Mouse (Mus musculus) thymus, postnatal 4 days (tissue): ENCODE measurements around the gene Spaca6.
A peak's percentile ranks its signal among the peaks of the same experiment; 100 is the strongest.
"Not testable (repeated sequence)": the region's sequence is repeated elsewhere in the genome, so short reads cannot be mapped to it uniquely, and the experiment has no call there.

ENCODE experiments used
- DNase-seq: peaks from one replicate; pipeline ENCODE4 v3.0.0; 2021

Spaca6 gene

DNA sequence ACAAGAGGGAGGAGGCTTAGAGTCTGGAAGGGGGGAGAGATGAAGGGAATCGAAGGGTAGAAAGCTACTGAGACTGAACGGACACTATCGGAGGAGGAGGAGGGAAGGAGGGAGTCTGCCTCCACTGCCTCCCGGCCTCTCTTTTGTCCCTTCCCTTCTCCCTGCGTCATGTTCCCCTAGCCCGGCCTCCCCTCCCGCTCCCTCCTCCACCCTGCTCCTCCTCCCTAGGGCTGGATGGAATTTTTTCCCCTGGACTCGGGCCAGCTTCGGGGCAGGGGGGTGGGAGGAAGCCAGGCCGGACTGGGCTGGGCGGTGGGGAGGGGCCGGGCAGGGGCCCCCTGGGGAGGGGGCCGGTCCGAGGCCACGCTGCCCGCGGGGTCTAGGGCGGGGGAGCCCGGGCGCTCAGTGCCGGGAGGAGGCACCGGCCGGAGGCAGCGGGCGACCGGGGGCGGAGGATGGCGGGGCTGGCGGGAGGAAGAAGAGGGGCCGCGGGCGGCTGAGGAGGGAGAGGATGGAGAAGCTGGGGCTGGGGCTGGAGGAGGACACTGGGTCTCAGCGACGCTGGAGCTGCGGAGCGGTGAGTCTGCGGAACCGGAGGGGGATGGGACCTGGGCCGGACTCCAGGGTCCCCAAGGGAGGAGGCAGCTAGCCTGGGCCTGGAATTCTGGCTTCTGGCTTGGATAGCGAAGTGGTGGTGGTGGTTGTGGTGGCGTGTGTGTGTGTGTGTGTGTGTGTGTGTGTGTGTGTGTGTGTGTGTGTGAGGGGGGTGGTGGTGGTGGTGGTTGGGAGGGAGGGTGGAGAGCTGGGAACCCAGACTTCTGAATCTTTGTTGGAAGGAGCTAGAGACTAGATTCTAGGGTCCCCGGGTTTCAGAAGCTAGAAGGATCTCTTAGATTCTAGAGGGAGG, at the start of gene Spaca6:
Gene Spaca6 (plus strand): TSS at position 408 of the 907 bp plus-strand sequence.
- peak; percentile 30 for DNase-seq

DNA sequence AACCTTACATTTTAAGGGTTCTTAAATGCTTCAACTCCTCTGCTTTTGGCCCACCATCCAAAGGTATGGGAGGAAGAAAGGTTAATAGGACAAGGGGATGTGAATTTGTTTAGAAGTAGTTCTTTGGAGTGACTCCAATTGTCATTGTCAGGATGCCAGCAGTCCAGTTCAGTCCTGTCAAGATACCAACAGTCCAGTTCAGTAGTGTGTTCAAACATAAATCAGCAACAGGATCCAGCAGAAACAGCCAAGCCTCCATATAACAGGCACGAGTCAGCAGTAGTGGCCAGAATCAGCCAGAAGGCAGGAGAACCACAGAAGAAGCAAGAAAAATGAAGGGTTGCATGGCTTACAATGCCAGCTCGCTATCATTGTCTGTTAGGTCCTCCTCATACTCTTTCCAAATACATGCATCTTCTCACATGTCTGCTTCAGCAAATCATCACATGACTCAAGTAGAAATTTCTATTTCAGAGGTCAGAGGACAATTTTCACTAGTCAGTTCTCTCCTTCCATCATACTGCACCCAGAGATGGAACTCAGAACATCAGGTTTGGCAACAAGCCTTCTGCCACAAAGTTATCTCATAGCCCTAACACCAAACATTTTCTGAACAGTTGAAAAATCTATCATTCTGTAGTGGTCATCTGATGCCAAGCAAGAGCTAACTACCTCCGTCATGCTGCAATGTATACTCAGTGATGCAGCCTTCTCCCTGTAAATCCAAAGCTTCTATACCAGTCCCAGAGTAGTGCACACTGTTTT, 35.9 kb upstream of the Spaca6 start:
- no peak for DNase-seq

DNA sequence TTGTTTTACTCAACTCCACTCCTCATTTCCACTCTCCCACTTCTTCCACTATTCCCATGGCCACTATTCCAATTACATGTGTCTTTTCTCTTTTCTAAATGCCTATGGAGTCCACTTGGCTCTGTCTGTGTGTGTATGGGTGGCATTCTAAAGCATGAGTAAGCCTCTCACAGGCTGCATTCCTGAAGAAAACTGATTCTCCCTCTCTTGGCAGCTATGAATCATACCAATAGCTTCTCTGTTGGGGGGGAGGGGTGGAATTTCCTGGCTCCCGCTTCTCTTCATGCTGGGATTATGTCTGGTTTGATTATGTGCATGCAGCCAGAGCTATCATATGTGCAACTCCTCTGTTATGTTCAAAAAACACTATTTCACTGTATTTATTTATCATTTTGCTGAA, 34.4 kb upstream of the Spaca6 start:
- no peak for DNase-seq

DNA sequence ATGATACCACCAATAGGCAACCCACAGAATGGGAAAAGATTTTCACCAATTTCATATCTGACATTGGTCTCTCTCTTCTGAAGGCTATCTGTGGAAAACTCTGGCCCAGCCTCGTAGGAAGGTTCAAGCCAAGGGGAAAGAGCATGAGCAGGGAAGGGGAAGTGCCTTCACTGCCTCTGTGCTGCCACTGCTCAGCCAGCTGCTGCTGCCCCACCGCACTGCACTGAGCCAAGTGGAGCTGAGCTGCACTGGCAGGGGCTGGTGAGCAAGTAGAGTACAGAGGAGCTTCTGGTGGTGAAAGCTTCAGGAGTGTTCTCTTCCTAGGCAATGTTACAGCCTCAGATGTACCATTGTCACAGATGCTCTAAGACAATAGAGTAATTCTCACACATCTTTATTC, 31.4 kb upstream of the Spaca6 start:
- no peak for DNase-seq

DNA sequence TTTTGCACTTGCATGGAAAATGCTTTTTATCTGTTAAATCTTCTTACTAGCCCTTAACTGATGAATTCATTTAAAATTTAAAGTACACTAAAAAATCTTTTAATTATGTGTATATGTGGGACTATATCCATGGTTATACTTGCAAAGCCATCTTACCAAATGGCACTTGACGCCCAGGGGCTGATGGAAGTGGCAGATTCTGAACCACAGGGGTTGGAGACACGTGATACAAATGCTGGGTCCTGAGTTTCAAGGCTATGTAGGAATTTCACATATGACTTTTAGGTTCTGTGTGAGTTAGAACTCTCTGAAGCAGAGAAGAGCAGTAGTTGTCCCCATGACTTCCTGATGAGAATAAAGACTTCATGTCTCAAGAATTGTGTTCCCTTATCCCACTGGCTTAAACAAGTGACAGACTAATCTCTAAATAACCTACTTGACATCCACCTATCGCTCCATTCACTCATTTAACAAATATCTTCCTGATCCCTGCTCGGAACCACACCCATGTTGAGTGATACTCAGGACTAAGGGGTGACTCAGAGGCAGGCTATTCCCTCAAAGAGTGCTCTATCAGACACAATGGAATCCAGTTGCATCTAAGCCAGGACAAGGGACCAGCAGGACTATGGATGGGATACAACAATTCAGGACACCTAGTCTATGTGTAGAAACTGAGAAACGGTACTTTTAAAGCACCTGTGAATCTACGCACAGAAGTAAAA, 3.2 kb upstream of the Spaca6 start:
- no peak for DNase-seq

DNA sequence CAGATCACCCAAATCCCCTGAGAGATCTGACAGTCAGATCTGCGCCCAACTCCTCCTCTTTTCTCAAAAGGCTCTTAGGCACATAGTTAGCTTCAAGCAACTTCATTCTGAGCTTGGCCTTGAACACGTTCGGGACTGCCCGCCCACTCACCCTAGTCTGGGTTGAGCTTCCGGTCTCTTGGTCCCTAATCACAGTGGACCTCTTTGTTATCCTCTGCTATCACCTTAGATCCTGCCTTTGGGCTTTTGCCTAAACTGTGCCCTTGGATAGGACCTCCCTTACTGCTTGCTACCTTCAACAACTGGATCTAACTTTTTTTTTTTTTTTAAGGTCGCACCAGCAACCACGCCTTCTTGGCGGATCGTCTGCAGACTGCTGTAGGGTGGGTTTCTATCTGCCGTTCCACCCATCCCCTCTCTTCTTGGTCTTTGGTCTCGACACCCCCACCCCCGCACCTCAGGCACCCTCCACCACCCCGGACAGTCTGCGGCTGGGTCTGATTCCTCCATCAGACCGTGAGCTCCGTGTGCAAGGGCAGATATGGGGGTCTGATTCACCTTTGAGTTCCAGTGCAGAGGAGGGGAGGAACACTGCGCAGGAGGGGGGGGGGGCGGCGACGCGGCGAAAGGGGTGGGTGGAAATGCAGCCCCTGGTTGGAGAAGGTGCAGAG, 902 bp upstream of the Spaca6 start:
- no peak for DNase-seq

DNA sequence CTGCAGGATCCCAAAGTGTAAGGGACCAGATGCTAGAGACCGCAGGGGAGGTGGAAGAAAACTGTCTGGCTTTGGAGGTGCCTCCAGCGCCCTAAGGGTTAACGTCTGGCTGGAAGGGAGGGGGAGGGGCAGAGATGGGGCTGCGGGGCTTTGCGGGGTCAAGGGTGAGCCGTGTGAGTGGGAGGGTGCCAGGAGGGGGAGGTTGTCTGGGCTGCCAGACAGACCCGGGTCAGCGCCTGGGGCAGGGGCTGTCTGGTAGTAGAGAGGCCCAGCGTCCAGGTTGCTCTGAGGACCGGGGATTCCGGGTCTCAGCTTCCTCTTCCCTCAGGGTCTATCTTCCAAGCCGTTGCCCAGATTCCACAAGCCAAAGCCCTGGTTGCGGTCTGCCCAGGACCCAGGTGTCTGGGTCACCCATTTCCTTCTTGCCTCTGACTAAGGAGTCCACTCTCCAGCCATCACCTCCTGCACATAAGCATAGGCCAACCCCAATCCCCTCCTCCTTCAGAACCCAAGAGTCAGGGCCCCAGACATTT, 766 bp downstream of the Spaca6 start:
- DNase-seq: no peak

DNA sequence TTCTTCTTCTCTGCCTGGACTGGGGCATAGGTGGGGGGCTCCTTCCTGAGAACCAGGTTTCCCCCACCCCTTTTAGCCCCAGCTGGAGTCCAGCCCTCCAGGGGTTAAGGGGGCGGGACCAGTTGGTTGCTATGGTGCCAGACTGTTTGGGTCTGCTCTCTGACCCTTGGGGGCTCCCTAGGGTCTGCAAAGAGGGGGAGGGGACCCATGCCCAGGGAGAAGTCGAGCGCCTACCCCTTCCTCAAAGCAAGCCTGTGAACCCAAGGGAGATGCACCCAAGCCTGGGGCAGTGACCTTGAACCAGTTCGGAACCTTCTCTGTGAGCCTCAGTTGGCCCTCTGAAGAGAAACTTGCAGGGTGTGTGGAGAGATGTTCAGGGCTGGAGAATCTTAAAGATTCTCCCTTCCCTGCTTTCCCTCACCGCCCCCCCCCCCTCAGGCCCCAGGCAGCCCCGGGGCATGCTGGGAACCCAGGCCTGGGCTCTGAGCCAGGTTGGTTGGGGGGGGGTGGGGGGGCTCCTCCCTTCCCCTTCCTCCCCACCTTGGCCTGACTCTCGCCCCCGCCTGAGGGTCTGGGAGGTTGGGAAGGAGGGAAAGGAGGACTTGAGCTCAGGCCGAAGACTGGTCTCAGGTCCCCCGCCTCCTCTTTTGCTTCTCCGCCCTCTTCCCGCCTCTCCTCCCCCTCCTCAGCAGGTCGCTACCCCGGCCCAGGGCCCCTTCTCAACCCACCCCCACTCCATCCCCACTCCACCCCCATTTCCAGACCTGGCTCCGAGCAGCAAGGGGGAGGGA, 1.4 kb downstream of the Spaca6 start:
- no peak for DNase-seq

DNA sequence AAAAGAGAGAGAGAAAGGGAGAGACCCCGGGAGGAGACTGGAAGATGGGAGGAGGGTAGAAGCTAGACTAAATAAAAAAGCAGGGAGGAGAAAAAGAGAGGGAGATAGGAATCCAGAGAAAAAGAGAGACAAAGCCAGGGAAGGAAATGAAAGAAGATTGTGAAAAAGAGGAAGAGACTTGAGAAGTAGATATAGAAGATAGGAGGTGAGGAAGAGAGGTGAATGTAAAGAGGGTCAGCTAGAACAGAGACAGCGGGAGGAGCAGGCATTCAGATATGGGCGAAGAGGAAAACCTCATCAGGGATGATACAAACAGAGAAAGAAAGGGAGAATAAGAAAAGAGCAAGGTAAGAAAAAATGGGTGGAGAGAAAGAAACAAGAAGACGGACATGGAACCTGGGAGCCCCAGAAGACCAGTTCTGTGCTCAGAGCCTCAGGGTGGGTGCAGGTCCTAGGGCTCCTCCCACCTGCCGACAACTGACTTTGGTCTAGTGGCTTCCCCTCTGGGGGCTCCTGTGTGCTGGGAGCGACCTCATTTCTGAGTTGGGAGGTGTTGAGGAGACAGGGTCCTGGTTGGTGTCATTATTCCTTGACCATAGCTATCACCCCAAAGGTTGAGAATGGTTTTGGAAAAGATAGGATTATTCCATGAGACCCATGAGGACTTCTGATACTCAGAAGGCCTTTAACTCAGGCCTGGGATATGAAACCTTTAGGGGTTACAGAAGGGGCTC, 2.3 kb downstream of the Spaca6 start:
- DNase-seq: no peak

DNA sequence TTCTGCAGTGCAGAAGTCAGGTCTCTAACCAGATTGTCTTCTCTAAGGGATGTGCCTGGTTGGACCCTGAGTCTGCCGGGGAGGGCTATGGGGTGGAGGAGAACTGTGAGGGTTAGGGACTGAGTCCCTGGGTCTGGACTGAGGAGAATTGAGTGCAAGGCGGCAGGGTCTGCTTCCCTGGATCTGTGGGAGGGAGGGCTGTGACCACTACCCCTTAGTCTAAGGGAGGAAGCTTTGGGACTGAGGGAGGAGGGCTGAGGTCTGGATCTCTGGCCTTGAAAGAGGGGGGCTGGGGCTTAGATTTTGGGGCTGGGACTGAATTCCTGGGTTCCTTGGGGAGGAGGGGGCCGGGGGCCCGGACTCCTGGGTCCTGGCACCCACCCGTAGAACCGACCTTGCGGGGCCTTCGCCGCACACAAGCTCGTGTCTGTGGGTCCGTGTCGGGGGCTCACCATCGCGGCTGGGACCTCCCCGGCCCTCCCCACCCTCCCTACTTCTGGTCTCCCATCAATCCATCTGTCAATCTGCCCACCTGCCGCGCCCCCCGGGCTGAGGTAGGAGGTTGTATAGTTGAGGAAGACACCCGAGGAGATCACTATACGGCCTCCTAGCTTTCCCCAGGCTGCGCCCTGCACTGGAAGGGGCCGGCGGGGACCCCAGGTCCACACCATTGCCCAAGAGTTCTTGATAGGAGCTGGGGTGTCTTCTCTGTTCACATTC, 3.0 kb downstream of the Spaca6 start:
- no peak for DNase-seq

DNA sequence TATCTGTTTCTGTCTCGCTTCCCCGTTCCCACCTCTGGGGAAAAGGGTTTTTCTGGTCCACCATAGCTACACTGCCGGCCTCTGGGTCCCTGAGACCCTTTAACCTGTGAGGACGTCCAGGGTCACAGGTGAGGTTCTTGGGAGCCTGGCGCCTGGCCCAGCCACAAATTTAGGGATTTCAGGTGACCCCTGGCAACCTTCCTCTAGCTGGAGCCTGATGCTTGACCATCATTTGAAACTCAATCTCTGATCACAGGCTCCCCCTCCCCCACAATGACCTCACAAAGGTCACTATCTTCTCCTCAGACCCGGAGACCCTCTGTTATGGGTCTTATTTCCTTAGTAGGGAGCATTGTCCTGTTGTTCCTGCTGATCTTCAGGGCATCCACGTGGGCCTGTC, 3.8 kb downstream of the Spaca6 start:
- DNase-seq: no peak

DNA sequence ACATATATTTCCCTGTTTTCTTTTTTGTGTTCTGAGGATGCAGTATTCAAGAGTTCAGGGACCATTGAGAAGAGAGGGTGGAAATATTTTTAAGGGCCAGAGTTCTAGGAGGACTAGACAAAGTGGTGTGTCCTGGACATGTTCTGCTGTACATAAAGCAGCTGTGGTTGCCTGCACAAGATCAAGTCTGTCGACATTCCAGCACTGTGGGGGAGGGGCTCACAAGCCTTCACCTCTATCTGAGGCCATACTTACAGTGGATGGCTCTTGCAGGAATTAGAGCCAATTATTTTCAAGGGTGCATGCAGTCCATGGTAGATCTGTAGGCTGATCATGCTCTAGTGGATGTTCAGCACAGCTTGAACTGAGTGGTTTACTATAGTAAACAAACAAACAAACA, 7.9 kb downstream of the Spaca6 start:
- DNase-seq: no peak

DNA sequence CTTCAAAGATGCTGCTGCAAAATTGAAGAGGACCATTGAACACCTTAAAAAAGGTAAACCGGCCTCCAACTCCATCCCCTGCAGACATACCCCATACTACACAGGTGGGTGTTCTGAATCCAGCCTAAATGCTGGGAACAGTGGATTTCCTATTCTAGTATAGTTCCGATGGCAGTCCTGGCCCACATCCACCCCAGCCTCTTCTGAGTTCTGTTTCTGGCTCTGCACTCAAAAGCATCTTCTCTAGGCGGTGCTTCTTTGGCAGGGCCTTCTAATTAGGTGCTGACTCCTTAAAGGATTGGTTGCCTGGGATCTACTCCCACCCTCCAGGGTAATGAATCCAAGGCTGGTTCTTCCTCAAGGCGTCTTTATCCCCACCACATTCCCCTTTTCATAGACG, 9.1 kb downstream of the Spaca6 start:
- no peak for DNase-seq

DNA sequence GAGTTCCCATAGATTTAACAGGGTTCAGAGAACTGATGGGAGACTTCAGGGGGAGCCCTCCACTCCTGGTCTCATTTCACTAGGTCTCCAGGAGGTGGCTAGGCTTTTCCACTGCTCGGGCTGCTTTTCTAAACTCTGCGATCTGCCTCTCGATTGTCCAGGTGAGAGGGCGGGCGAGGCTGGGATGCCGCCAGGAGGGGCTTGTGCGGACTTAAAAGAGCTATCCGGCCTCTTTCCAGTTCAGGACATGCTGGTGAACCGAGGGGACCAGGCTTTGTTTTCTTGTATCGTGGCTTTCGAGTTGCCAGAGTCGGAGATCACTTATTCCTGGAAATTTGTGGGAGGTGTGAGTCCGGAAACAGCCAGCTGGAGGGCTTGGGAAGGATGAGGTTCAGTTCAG, 10.5 kb downstream of the Spaca6 start:
- DNase-seq: no peak

DNA sequence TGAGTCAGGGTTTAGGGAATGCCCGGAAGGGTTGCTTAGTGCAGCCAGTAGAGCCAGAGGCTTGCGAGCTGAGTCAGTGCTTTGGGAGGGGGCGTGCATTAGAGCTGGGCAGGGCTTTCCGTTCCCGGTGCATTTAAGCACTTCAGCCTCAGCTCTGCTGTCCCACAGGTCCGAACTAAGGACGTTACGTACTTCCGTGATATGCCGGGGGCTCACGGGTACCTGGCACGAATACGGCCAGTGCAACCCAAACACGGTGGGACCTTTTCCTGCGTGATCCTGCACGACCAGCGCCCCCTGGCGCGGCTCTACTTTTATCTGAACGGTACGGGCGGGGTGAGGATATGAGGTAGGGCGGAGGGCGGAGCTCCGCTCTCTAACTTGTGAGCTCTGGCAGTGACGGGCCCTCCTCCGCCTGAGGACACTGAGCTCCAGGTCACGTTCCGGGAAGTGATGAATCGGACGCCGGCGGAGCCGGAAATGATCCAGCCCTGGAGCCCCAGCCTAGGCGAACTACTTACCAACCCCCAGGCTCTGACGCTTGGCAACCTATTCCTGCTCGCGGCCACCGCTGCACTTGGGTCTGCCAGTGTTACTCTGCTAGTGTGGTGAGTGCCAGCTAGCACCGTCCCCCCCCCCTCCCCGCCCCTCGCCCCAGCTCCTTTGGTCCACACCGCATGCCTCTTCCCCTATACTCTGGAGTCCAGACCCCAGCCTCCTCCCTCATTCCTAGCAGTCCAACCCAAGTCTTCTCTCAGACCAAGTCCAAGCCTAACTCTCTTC, 11.2 kb downstream of the Spaca6 start:
- peak; percentile 96 for DNase-seq

DNA sequence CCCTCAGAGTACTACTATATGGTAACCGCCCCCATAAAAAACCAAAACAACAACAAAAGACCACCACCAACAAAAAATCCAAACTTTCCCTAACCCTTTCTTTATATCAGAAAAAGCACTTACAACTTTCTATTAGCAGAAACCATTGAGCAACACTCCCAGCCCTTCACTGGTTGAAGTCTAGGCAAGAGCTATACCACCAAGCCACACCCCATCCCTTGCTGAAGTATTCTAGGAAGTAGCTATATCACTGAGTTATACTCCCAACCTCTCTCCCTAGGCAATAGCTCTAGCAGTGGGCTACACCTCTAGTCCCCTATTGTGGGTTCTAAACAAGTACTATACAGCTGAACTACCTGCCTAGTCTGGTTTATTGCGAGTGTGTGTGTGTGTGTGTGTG, 12.3 kb downstream of the Spaca6 start:
- DNase-seq: no peak

DNA sequence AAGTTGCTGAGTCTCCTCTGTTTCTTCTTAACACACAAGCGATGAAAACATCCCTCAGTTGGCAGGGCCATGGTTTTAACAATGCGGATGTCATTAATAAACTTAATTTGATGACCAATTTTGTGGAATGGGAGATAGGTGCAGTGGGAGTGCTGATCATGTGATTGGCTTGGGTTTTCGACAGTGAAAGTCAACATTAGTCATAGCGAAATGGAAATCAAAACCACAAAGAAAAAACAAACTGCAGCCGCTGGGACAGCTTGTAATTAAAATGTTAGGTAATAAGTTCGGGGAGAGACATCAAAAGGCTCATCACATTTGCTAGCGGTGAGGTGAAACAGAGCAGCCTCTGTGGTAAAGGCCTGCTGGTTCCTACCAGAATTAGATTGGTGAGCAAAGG, 13.8 kb downstream of the Spaca6 start:
- no peak for DNase-seq

DNA sequence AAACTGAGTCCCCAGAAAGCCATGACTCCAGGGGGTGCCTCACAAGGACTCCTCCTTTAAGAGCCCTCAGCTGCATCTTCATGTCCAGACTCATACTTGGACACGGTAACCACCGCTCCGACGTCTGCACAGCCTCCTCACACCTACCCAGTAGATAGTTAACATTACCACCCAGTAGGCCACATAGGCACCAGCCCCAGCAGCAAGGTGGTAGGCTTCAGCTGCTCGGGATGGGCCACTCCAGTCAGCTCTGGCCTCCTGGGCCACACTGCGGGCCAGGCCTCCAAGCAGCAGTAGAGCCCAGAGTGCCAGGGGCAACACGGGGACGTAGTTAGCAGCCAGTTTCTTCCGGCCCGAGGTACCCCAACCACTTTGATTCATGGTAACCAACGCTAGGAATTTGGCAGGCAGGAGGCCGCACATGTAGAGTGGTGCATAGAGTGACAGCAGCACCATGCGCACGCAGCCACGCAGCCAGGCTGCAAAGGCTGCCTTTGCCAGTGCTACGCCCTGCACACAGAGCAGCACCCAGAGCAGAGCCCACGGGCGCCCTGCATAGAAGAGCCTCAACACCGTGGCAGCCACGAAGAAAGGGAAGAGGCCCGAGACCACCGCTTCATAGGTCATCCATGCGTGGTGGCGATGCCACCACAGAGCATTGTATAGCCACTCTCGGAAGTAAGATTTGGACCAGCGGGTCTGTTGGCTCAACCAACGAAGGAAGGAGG, 16.7 kb downstream of the Spaca6 start:
- no peak for DNase-seq

DNA sequence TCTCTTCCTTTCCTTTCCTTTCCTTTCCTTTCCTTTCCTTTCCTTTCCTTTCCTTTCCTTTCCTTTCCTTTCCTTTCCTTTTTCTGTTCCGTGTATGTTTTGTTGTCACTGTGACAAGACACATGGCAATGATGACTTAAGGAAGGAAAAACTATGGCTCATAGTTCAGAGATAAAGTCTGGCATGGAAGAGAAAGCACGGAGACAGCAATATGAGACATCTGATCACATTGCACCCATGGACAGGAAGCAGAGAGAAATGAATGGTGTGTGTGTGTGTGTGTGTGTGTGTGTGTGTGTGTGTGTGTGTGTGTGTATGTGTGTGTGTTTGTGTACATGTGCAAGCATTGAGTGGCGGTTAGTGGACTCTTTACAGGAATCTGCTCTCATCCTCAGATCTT, 17.6 kb downstream of the Spaca6 start:
- DNase-seq: not testable (repeated sequence)
